Mouse (Mus musculus) lung, postnatal 4 days (tissue): ENCODE measurements around the gene Slc2a4.
"Not testable (repeated sequence)": the region's sequence is repeated elsewhere in the genome, so short reads cannot be mapped to it uniquely, and the experiment has no call there.

Source experiments
- DNase-seq, 2 experiments: peaks; one replicate each; pipeline ENCODE4 v3.0.0; 2021

Gene Slc2a4

DNA sequence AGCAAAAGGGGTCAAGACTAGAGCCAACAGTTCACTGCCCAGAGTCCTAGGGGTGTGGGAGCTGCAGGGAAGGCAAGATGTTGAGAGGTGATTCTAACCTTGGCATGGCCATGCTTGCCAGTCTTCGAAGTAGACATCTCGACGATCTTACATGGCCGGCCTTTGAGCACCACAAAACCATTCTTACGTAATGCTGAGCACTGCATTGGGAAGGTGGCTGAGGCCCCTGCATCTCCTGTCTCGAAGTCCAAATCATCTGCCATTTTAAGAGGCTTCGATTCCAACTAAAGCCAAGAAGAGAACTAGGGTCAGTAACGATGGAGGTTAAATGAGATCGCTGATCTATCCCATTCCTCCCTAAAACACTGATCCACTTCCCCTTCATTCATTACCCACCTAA lies 28.9 kb downstream of the Slc2a4 start:
- no peak for DNase-seq

DNA sequence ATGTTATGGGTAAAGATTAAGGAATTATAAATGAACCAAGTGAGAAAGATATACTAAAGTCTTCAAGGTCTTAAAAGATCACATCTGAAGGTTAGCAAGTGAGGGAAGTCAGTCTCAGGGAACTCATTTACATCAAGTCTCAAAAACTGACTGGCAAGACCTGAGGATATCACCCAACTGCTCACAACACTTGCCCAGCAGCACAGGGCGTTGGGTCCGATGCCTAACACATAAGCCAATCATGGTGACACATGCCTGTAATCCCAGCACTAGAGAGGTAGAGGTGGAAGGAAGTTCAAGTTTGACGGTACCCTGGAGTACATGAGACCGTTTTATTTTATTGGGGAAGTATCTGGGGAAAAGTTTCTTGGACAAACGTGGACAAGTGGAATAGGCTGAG lies 29.9 kb downstream of the Slc2a4 start:
- DNase-seq: no peak

DNA sequence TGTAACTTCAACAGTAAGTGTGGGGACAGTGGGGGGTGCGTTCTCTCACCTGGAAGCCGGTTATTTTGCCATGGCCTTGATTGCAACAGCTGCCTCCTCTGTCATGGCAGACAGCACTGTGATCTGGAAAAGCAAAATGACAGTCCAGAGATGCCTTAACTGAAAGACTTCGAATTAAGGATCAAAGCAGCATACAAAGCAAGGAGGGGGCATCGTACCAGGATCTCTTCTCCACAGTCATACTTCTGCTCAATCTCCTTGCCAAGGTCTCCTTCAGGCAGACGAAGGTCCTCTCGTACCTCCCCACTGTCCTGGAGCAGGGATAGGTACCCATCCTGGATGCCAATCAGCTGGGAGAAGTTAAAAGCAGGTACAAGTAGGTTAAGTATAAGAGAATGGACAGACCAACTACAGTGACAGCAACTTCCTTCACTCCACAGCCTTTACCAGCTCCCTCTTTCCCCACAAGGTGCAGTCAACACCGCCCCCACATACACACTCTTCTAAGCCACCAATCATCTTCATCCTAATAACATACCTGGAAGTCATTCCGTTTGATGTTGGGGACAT lies 30.5 kb downstream of the Slc2a4 start:
- DNase-seq: no peak

DNA sequence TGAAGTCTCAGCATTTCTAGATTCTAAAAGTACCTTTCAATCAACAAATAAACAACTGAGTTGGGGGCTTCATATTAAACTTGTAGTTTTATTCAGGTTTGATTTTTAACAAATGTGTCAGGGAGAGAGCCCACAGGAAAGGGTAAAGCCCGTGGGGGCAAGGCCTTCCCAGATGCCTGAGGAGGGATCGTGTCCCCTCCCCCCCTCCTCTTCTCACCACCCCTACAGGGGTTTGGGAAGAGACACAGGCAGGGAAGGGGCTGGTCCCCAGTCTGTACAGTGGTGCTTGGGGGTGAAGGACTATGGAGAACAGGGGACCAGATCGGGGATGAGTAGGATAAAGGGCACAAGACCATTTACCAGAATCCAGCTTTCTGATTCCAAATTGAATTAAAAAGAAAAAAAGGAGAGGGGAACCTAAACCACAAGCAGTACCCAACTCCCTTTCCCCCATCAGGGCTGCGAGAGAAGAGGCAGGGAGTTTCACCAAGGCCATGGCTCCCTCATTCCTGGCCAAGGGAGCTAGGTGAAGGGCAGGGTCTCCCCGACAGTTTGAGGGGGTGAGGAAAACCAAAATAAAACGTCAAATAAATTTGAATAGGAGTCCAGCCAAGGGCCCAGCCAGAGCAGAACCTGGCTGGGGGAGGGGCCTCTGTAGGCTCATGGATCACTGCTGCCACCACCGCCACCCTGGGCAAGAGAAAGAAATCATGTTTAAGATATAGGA lies 31.2 kb downstream of the Slc2a4 start:
- not testable (repeated sequence) for DNase-seq

DNA sequence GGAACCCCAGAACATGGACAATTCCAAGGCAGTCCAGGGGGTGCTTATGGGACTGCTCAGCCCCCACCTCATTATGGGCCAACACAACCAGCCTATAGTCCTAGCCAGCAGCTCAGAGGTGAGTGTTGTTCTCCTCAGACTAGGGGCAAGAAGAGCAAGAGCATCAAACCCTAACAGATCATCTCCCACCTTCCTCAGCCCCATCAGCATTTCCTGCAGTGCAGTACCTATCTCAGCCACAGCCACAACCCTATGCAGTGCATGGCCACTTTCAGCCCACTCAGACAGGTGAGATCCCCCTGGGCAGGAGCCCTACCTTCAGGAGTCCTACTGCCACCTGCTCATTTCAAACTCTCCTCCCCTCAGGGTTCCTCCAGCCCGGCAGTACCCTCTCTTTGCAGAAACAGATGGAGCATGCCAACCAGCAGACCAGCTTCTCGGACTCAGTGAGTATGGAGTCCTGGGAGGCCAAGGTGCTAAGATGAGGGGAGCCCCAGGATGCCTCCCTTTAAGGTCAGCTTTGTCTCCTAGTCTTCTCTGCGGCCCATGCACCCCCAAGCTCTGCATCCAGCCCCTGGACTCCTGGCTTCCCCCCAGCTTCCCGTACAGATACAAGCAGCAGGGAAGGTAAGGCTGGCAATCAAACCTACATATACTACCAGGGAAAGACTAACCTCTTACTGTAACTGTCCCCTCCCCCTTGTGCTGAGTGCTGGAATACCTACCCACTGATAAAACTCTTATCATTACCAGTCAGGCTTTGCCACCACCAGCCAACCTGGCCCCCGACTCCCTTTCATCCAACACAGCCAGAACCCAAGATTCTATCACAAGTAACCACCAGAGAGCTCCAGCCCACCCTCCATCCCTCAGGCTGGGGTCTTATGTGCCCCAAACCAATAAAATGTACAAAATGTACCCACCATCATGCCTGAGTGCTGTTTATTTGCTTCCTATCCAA lies 32.0 kb downstream of the Slc2a4 start:
- DNase-seq: no peak

DNA sequence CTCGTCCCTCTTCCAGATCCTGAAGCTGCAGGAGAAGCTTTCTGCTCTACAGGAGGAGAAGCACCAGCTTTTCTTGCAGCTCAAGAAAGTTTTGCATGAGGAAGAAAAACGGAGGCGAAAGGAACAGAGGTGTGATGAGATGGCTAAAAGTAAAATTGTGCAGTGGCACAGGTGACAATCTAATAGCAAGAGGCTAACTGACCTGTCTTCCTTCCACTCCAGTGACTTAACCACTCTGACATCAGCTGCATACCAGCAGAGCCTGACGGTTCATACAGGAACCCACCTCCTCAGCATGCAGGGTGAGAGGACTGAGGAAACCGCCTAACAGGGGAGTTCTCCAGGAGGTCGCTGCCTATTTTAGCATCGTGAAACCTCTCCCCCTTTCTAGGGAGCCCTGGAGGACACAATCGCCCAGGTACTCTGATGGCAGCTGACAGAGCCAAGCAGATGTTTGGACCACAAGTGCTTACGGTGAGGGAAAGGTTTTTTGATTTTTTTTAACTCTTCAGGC lies 33.0 kb downstream of the Slc2a4 start:
- DNase-seq: no peak

DNA sequence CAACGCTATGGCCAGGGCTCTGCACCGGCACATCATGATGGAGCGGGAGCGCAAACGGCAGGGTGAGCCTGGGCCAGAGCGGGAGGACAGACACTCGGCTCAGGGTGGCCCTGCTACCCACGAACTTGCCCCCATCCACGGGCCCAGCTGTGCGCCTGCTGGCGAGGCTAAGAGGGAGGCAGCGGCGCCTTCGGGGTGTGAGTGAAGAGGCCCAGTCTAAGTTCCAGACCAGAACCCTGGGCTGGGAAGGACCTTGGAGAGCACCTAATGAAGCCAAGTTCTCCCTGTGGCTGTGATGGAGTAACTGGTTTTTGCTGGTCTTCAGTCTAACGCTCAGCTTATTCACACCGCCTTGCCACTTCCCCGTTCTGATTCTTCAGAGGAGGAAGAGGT lies 33.6 kb downstream of the Slc2a4 start:
- DNase-seq: no peak

DNA sequence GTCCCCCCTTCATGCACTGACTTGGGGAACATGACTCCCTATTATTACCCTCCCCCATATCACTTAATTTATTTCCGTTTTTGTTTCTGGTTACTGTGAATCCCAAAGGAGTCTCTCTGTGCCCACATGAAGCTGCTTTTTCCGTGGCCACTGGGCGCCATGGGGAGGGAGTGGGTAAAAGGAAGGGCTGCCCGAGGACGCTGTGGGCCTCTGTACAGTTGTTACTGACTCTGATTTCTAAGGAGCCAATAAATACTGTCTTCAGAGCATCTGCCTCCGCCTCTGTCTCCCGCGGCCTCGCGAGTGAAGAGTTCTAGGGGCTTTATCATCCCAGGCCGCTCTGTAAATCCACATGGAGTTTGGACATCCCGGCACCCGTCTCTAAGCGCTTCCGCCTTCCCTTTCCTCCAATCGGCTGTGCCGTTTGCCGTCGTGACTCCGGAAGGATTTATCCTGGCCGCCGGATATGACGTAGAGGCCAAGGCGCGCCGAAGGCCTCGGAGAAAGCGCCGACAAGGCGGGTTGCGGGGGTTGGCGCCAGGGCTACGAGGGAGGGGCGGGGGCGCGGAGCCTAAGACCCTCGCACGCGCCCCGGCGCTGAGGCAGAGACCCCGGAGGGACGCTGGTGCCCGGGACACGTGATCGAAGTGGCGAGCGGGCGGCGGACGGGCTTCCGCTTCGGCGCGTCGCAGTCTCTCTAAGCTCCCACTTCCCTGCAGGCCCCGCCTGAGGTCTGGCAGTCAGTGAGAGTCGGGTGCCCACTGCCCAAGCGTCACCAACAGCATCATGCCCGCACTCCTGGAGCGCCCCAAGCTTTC lies 34.2 kb downstream of the Slc2a4 start, which contains the start of gene Gps2:
Gps2 (plus strand) TSS at position 335 of the 818 bp plus-strand sequence.
- DNase-seq: peak; percentile 93 to 94

DNA sequence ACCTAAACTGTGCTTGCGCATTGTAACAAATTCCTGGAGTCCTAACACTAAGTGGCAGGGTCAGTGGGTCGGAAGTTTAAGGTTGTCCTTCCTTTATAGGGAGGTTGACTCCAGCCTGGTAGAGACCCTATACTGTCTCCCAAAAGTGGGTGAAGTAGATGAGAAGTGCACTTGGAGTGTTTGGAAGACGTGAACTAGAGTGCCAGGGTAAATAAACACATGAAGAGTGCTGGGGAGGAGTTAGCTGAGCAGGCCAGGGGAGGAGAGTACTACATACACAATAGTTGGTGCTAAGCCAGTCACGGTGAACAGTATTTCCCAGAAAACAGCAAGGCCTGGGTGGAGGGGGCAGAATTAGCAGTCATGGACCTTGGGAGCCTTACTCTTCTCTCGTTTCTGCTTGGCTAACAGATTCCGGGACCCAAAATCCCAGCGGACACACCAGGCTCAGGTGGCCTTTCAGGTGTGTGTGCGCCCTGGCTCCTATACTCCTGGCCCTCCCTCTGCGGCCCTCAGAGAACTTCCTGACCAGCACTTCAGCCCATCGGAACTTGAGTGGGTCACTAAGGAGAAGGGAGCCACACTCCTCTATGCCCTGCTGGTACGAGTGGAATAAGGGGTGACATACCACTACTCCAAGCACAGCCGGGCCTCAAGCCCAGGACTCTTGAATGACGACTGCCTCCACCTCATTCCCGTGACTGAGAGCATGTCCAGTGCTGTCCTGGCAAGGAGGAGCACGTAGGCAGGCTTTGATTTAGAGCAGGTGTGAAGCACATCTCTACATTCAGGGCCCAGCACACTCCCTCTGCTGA lies 35.1 kb downstream of the Slc2a4 start:
- peak; percentile 43 to 82 for DNase-seq

DNA sequence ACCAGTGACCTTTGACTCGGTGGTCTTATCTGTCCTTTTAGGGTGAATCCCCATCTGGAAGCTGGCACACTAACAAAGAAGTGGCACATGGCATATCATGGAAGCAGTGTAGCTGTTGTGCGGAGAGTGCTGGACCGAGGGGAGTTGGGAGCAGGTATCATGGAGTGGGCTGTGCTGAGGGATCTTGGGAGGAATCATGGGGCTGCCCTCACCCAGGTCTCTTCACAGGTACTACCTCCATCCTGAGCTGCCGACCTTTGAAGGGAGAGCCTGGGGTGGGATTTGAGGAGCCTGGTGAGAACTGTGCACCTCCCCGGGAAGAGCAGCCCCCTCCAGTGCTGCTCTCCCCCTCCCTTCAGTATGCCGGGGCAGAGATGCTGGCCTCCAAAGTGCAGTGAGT lies 36.3 kb downstream of the Slc2a4 start:
- DNase-seq: no peak

DNA sequence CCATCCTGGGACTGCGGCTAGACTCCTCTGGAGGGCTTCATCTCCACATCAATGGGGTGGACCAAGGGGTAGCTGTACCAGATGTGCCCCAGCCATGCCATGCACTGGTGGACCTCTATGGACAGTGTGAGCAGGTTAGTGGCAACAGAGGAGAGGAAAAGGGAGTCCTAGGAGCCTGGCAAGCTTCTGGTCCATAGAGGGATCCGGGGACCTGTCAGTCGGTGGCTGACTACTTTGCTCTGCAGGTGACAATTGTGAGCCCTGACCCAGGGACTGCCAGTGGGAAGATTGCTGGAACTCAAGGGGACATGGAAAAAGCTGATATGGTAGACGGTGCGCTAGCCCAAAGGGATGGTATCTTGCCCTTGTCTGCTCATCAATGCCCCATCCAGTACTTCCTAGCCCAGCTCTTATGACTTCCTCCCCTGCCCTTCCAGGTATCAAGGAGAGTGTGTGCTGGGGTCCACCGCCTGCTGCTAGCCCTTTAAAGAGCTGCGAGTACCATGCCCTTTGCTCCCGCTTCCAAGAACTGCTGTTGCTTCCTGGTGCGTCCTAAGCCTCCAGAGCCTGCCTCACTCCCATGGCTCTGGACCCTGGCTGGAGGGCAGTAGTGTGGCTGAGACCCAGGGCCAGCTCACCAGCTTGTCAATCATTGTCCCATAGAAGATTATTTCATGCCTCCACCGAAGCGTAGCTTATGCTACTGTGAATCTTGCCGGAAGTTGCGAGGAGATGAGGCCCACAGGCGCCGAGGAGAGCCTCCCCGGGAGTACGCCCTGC lies 37.0 kb downstream of the Slc2a4 start:
- no peak for DNase-seq

DNA sequence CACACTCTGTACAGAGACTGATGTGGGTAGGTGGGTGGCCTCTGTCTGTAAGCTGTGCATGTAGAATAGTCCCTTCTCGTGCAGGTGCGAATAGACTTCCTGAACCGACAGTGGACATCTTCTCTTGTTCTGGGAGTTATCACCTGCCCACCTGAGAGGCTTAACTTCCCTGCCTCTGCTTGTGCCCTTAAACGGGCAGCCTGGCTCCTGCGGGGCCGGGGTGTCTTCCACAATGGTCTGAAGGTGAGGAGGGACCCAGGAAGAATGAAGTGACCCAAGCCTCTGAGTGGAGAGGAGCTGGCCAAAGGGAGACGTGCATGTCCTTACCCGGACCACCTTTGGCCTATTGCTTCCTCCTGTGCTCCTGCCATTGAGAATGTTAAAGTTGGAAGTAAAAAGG lies 37.8 kb downstream of the Slc2a4 start:
- DNase-seq: no peak

DNA sequence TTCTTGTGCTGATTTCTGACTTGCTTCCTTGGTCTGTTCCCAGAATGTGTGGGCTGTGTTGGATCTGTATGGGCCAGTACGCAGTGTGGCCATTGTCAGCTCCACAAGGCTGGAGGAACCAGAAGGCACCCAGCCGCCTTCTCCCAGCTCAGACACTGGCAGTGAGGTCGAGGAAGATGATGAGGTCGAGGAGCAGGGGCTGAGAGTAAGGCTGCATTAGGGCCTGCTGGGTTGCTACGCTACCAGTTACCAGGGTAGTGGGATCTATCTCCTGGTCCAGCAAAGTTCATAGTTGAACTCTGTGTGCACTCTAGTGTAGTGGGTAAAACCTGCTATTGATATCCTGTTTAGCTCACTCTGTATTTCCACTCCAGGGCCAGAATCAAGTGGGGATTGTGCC lies 38.8 kb downstream of the Slc2a4 start:
- DNase-seq: no peak

DNA sequence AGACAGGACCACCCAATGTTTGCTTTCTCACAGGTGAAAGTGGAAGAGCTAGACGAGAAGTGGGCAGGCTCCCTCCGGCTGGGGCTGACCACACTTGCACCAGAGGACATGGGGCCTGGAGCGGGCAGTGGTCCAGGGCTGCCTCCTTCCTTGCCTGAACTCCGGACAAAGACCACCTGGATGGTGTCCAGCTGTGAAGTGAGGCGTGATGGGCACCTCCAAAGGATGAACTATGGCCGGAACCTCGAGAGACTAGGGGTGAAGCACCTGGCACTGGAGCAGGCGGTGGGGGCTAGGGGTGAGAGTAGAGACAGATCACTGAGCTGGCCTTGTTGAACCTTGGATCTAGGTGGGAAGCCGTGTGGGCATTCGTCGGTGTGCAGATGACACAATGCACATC lies 39.3 kb downstream of the Slc2a4 start:
- no peak for DNase-seq

DNA sequence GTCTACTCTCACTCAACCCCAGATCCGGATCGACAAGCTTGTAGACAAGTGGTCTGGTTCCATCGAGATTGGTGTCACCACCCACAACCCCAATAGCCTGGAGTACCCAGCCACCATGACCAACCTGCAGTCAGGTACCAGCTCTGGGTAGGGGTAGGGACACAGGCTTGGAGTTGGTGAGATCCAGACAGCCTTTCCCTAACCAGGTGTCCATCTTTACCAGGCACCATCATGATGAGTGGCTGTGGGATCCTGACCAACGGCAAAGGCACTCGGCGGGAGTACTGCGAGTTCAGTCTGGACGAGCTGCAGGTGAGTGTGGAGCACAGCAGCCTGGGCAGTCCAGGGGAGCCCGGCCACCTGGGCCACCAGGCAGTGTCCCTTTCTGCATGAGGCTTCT lies 43.7 kb downstream of the Slc2a4 start:
- DNase-seq: peak in 1 of 2 experiments; percentile 26

DNA sequence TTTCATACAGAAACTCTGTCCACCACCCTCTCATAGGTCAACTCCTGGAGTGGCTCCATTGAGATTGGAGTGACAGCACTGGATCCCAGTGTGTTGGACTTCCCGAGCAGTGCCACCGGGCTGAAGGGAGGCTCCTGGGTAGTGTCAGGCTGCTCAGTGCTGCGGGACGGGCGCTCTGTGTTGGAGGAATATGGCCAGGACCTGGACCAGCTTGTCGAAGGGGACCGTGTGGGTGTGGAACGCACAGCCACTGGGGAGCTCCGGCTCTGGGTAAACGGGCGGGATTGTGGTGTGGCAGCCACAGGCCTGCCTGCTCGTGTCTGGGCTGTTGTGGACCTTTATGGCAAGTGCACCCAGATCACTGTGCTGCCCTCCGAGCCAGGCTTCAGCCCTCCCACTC lies 45.0 kb downstream of the Slc2a4 start:
- no peak for DNase-seq

DNA sequence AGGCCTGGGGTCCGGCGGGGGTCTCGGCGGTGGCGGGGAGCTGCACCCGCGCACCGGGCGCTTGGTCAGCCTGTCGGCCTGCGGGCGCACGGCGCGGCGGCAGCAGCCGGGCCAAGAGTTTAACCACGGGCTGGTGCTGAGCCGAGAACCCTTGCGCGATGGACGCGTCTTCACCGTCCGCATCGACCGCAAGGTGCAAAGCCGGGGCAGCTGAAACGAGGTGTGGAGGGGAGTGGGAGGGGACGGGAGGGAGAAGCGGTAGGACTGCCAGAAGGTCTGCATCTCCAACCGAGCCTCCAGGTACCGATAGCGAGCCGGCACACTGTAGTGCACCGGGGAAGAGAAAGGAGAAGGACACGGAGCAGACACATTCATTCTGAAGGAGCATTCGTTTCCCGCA lies 46.0 kb downstream of the Slc2a4 start:
- DNase-seq: peak in 1 of 2 experiments; percentile 36

DNA sequence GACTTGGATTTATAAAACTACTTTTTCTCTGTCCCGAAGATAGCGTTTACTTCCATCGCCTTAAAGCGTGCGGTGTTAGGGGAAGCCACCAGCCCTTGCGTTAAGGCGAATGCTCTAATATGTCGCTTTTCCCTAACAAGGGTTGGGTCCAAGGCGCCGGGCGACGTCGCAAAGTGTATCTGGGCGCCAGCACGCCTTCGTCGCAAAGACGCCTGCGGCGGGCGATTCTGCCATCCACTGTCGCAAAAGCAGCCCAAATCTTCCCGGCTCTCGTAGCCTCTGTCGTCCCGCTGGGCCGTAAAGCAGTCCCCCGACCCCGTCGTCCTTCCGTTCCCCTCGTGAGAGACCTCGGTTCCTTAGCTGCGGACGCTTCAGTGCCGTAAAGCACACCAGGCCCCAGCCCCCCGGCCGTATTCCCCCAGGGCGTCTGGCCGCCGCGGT lies 46.6 kb downstream of the Slc2a4 start:
- peak; percentile 94 to 98 for DNase-seq

DNA sequence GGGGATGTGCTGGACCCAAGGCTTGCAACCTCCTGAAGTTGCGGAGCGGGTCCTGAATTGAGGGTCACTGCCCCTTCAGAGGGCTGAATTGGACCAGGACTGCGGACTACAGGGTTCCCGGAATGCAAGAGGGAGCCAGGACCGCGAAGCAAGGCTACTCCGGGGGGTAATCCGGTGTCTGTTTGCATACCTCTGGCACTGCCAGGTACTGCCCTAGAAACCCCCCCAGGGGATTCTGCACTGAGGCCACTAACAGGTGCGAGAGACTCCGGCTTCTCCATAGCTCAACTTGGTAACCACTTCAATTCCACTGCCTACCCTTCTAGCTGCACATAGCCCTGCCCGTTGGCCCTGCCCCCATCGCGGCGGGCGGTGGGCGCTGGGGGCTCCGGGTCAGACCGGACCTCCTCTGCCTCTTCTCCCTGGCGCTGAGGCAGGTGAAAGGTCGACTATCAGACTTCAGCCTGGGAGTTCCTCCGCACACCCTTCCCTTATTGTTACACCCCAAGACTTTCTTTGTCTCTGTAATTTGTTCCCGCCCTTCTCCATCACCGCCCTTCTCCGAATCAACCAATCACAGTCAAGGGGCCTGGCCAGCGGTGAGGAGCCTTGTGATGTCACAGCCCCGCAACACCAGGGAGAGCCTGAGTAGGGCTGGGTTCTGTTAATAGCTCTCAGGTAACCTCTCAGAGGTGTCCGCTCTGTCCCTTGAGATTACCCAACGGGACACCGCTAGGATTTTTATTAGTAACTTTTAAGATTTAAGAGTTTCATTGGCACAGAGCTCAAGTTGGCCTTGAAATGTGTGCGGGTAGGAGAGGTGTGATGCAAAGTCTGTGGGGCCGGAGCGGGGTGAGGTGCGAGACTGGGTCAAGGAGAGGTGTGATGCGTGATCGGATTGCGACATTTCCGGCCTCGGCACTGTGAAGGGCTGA lies 47.2 kb downstream of the Slc2a4 start, which contains the start of the genes 2810408A11Rik and Neurl4:
2810408A11Rik (minus strand) TSS at position 517 of the 935 bp plus-strand sequence.
Neurl4 (plus strand) TSS at position 602 of the 935 bp plus-strand sequence.
- peak; percentile 93 to 95 for DNase-seq
